Mouse (Mus musculus): ENCODE measurements at regions not wholly inside any gene's neighbourhood (a gene's known extent, or its start where the extent isn't known, plus 50 kb on each side); places are given as distances from the start of the nearest gene placed in this dataset.

- no peak for TF ChIP-seq CTCF (IDR thresholded peaks at IDR 0.05; ENCODE audit: insufficient read depth, low read depth, low read length)
- TF ChIP-seq POLR2A (IDR thresholded peaks at IDR 0.05; ENCODE audit: insufficient read depth, low read depth, low read length) = no peak
These were observed 86.5 kb upstream of the Serbp1 start for GRCm38 (mm10) chr6:67151515-67151914.

Data from olfactory bulb, adult 2 months (tissue).